Mouse (Mus musculus): ENCODE results near the gene Fli1. TPM values are rescaled to one million over a fixed set of nuclear protein-coding genes. Genes with fewer than 3 reads are reported as not detected.

The Fli1 gene
- total and polyA plus RNA-seq, 3 experiments, result 13.8 to 171 (median 24.3) TPM

- no peak overlapping the region for H3K4me3 ChIP-seq (ENCODE audit: control insufficient read depth in 1 of 2, insufficient read depth in 1 of 2, low read depth in 2 of 2, low read length in 2 of 2)
- H3K4me1 ChIP-seq (ENCODE audit: control insufficient read depth in 1 of 2, insufficient read depth in 2 of 2, low read length in 2 of 2), result no peaks in the 10 kb centered on the region; a peak in 2 of 4 replicates
- H3K79me2 ChIP-seq (ENCODE audit: control insufficient read depth, insufficient read depth, low read length, poor library complexity), result peaks cover 5% of the 10 kb centered on the region; the same call in 1 of the 2 replicates
- H3K9ac ChIP-seq (ENCODE audit: control insufficient read depth, low read depth, low read length, poor library complexity, severe bottlenecking), result no peak overlapping the region
- peaks cover 0 to 2% of the 10 kb centered on the region in 2 experiments; a peak in 2 of 4 replicates for H3K36me3 ChIP-seq (ENCODE audit: control insufficient read depth in 1 of 2, insufficient read depth in 2 of 2, low read length in 2 of 2)
- no peak for DNase-seq (ENCODE audit: low read depth, low spot score)
- no peak overlapping the region for H3K27ac ChIP-seq (ENCODE audit: control insufficient read depth, low read depth, low read length)
- no peaks in the 10 kb centered on the region for H3K9me3 ChIP-seq (replicated peaks; ENCODE audit: insufficient read depth, low read length)
- no peaks in the 10 kb centered on the region for H3K27me3 ChIP-seq (ENCODE audit: control insufficient read depth in 1 of 2, insufficient read depth in 2 of 2, low read length in 2 of 2)
- TF ChIP-seq NELFE (IDR thresholded peaks at IDR 0.05; ENCODE audit: low read depth, low read length), result no peak
Observed at GRCm38 (mm10) chr9:32487823-32488222, 54.8 kb downstream of the Fli1 start.

DNA sequence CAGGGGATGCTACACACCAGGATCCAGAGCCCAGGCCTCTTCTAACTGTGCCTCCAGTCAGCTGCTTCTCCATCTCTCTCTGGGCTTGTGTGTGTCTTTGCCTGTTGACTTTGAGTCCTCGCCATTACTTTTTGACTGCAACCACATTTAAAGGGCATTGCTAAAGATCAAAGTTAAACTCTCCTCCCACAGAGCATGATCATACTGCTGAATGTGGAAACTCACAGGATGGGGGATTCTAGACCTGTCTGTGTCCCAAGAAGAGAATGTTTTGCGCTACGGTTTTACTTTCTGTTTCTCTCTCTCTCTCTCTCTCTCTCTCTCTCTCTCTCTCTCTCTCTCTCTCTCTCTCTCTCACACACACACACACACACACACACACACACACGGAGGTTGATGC is 55.3 kb downstream of the Fli1 start:
- no peak overlapping the region for H3K4me3 ChIP-seq (ENCODE audit: control insufficient read depth in 1 of 2, insufficient read depth in 1 of 2, low read depth in 2 of 2, low read length in 2 of 2)
- no peak overlapping the region for H3K9ac ChIP-seq (ENCODE audit: control insufficient read depth, low read depth, low read length, poor library complexity, severe bottlenecking)
- H3K27me3 ChIP-seq (ENCODE audit: control insufficient read depth in 1 of 2, insufficient read depth in 2 of 2, low read length in 2 of 2), result no peaks in the 10 kb centered on the region
- DNase-seq (ENCODE audit: low read depth, low spot score), result no peak
- H3K36me3 ChIP-seq (ENCODE audit: control insufficient read depth in 1 of 2, insufficient read depth in 2 of 2, low read length in 2 of 2), result peaks cover 0 to 2% of the 10 kb centered on the region in 2 experiments; a peak in 2 of 4 replicates
- H3K27ac ChIP-seq (ENCODE audit: control insufficient read depth, low read depth, low read length), result no peak overlapping the region
- no peaks in the 10 kb centered on the region; a peak in 2 of 4 replicates for H3K4me1 ChIP-seq (ENCODE audit: control insufficient read depth in 1 of 2, insufficient read depth in 2 of 2, low read length in 2 of 2)
- TF ChIP-seq ETS1 (IDR thresholded peaks at IDR 0.05; ENCODE audit: low read depth, low read length) (no peak), GATA1 (IDR thresholded peaks at IDR 0.05; ENCODE audit: low read depth, low read length) (no peak), UBTF (IDR thresholded peaks at IDR 0.05; ENCODE audit: borderline replicate concordance, insufficient read depth, low read depth, low read length) (no peak), USF2 (IDR thresholded peaks at IDR 0.05; ENCODE audit: borderline replicate concordance in 1 of 2, insufficient read depth in 1 of 2, low read depth in 1 of 2, low read length in 2 of 2) (no peak)
- peaks cover 5% of the 10 kb centered on the region; the same call in 1 of the 2 replicates for H3K79me2 ChIP-seq (ENCODE audit: control insufficient read depth, insufficient read depth, low read length, poor library complexity)
- H3K9me3 ChIP-seq (replicated peaks; ENCODE audit: insufficient read depth, low read length), result no peaks in the 10 kb centered on the region

DNA sequence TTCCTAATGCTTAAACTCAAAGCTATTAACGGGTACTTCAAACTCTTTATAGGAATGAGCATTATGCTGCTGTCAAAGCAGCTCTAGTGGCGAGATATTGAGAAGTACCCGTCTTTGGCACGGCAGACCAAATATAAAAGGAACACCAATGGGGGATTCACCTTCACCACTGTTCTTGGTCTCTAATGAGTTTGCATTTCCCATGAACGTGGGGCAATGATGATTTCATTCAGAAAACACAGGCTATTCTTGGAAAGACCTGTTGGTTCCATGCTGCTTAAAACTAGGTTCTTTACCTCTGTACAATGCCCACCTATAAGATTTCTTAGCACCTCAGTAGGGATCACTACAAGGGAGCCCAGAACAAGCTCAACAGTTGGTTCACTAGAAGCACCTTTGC is 62.2 kb downstream of the Fli1 start:
- no peak for DNase-seq (ENCODE audit: low read depth, low spot score)
- TF ChIP-seq USF1 (IDR thresholded peaks at IDR 0.05; ENCODE audit: low read depth, low read length) (no peak), MAZ (IDR thresholded peaks at IDR 0.05; ENCODE audit: low read depth, low read length) (no peak), E2F4 (IDR thresholded peaks at IDR 0.05; ENCODE audit: borderline replicate concordance, low read depth, low read length) (no peak), HCFC1 (IDR thresholded peaks at IDR 0.05; ENCODE audit: low read depth, low read length) (no peak), TBP (IDR thresholded peaks at IDR 0.05; ENCODE audit: low read depth, low read length) (no peak), ZC3H11A (IDR thresholded peaks at IDR 0.05; ENCODE audit: low read depth, low read length) (no peak), POLR2AphosphoS5 (IDR thresholded peaks at IDR 0.05; ENCODE audit: borderline replicate concordance, low read depth, low read length) (no peak), UBTF (IDR thresholded peaks at IDR 0.05; ENCODE audit: borderline replicate concordance, insufficient read depth, low read depth, low read length) (no peak), GABPA (IDR thresholded peaks at IDR 0.05; ENCODE audit: low read depth, low read length) (no peak), ZNF384 (IDR thresholded peaks at IDR 0.05; ENCODE audit: low read depth, low read length) (no peak), NRF1 (IDR thresholded peaks at IDR 0.05; ENCODE audit: insufficient read depth, low read depth, low read length, poor library complexity, severe bottlenecking) (no peak)
- H3K27ac ChIP-seq (ENCODE audit: control insufficient read depth, low read depth, low read length), result no peak overlapping the region

More for the DNA sequence above, 62.2 kb downstream of the Fli1 start:
- Histone ChIP-seq H3K4me3 (ENCODE audit: control insufficient read depth in 1 of 2, insufficient read depth in 1 of 2, low read depth in 2 of 2, low read length in 2 of 2) (no peak overlapping the region), H3K9ac (ENCODE audit: control insufficient read depth, low read depth, low read length, poor library complexity, severe bottlenecking) (no peak overlapping the region), H3K27me3 (ENCODE audit: control insufficient read depth in 1 of 2, insufficient read depth in 2 of 2, low read length in 2 of 2) (no peaks in the 10 kb centered on the region), H3K4me1 (ENCODE audit: control insufficient read depth in 1 of 2, insufficient read depth in 2 of 2, low read length in 2 of 2) (peaks cover 2 to 7% of the 10 kb centered on the region in 2 experiments; a peak in 2 of 4 replicates), H3K9me3 (replicated peaks; ENCODE audit: insufficient read depth, low read length) (no peaks in the 10 kb centered on the region), H3K36me3 (ENCODE audit: control insufficient read depth in 1 of 2, insufficient read depth in 2 of 2, low read length in 2 of 2) (peaks cover 0 to 4% of the 10 kb centered on the region in 2 experiments; a peak in 3 of 4 replicates), H3K79me2 (ENCODE audit: control insufficient read depth, insufficient read depth, low read length, poor library complexity) (peaks cover 4% of the 10 kb centered on the region; the same call in 1 of the 2 replicates)
